Mouse (Mus musculus) hindlimb bud, embryonic 11.5 days (tissue): ENCODE measurements around the gene Gm21858.
"Not testable (repeated sequence)": the region's sequence is repeated elsewhere in the genome, so short reads cannot be mapped to it uniquely, and the experiment has no call there.

ENCODE experiments used
- DNase-seq: peaks from one replicate; pipeline ENCODE4 v3.0.0-alpha.2; 2012; ENCODE audit warnings: low read depth, low spot score; ENCODE audit errors: extremely low spot score

Gm21858 gene

DNA sequence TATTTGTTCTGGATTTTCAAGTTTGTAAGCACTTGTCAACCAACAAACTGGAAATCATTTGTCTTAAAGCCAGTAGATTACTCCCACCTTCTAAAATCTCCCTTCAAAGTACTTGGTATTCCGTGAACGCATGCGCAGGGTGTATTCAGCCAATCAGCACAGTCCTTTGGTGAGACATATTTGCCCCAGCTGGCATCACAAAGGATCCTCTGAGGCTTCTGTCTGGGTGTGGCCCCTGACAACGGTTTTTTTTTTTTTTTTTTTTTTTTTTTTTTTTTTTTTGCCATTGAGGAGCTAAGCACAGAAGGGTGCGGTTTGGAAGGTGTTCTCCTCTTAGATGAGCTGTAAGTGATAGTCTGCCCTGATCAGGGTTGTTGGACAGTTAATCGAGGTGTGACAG lies at the start of gene Gm21858:
TSS of gene Gm21858 (plus strand) at position 301 of the 400 bp plus-strand sequence.
- DNase-seq, result not testable (repeated sequence)
